Mouse (Mus musculus) E14TG2a.4 (cell line): ENCODE measurements at regions not wholly inside any gene's neighbourhood (a gene's known extent, or its start where the extent isn't known, plus 50 kb on each side); places are given as distances from the start of the nearest gene placed in this dataset.
A peak's percentile ranks its signal among the peaks of the same experiment; 100 is the strongest.
"Not testable (repeated sequence)": the region's sequence is repeated elsewhere in the genome, so short reads cannot be mapped to it uniquely, and the experiment has no call there.

ENCODE experiments used
- H3K27me3 ChIP-seq: 2 replicates; pipeline ENCODE4 v1.6.1; 2014; ENCODE audit warnings: low read length, control low read depth; ENCODE audit not compliant: insufficient read depth
- H3K36me3 ChIP-seq: 2 replicates; pipeline ENCODE4 v1.6.1; 2014; ENCODE audit warnings: low read length, control low read depth; ENCODE audit not compliant: insufficient read depth
- H3K4me1 ChIP-seq: replicated peaks from 2 replicates; pipeline ENCODE4 v1.6.1; 2014; ENCODE audit warnings: low read depth, low read length, control low read depth
- H3K4me3 ChIP-seq: replicated peaks from 2 replicates; pipeline ENCODE4 v1.5.1; 2014; ENCODE audit warnings: mild to moderate bottlenecking, low read length
- H3K9me3 ChIP-seq: 2 replicates; pipeline ENCODE4 v1.6.1; 2014; ENCODE audit warnings: low read length, control low read depth
- CTCF ChIP-seq: conservative IDR thresholded peaks from 2 replicates; pipeline ENCODE4 v1.5.1; 2014; ENCODE audit warnings: low read length
- NANOG ChIP-seq: IDR thresholded peaks from 2 replicates; pipeline ENCODE4 v1.6.1; 2014; ENCODE audit warnings: borderline replicate concordance, low read length, mixed read lengths
- POU5F1 ChIP-seq: IDR thresholded peaks from 2 replicates; pipeline ENCODE4 v1.6.1; 2014; ENCODE audit warnings: low read length, borderline replicate concordance

DNA sequence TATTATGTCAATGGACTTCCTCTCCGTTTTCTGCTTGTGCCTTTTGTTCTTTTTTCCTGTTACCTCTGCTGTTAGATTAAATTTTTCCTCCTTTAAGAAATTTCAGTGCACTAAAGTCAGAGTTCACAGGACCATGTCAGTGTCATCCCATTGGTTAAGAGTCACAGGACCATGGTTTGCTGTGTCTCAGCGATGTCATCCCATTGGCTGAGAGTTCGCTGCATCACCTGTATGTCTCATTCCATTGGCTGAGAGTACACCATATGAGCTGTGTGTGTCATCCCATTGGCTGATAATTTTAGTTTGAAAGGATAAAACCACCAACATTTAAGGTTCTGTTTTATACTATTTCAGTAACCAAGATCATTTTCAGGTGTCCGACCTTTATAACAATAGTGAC lies 50.7 kb upstream of the Jade1 start:
- no peak for TF ChIP-seq CTCF
- TF ChIP-seq NANOG = no peak
- no peak for TF ChIP-seq POU5F1
- no peaks in the 10 kb centered on the region for H3K27me3 ChIP-seq
- H3K4me3 ChIP-seq = no peak overlapping the region
- H3K36me3 ChIP-seq = peaks cover 62% of the 10 kb centered on the region
- H3K9me3 ChIP-seq = no peaks in the 10 kb centered on the region
- H3K4me1 ChIP-seq = peaks cover 15% of the 10 kb centered on the region

DNA sequence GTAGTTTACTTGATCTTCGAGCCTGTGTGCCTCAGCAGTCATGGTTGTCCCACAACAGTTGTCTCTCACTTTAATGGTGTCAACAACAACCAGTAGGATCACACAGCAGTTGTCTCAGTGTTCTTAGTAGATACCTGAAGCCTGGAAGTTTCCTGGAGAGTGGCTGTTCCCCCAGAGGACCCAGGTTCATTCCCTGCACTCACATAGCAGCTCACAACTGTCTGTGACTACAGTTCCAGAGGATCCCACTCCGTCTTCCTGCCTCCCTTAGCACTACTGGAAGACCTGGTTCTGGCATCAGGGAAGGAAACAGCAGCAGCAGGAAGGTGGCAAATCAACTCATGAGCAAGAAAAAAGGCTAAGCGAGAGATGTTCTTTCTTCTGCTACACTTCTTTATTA lies 53.4 kb upstream of the Jade1 start:
- no peaks in the 10 kb centered on the region for H3K9me3 ChIP-seq
- TF ChIP-seq CTCF = no peak
- no peak for TF ChIP-seq POU5F1
- TF ChIP-seq NANOG = no peak
- H3K4me1 ChIP-seq = peaks cover 36% of the 10 kb centered on the region
- H3K4me3 ChIP-seq = no peak overlapping the region
- no peaks in the 10 kb centered on the region for H3K27me3 ChIP-seq
- peaks cover 45% of the 10 kb centered on the region for H3K36me3 ChIP-seq

DNA sequence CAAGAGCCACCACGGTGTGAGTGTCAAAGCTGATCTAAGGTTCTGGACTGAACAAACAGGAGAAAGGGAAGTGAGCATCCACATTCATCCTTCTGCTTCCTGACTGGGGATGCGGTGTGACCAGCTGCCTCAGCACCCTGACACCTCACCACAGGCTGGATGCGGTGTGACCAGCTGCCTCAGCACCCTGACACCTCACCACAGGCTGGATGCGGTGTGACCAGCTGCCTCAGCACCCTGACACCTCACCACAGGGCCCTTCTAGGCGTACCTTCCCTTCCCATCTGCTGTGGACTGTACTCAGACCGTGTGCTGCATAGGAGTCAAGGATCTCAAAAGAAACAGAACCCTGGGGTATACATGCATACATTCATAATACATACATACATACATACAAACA lies 53.9 kb upstream of the Jade1 start:
- not testable (repeated sequence) for H3K4me3 ChIP-seq, H3K9me3 ChIP-seq, H3K27me3 ChIP-seq
- peaks cover 39% of the 10 kb centered on the region for H3K4me1 ChIP-seq
- peaks cover 39% of the 10 kb centered on the region for H3K36me3 ChIP-seq

DNA sequence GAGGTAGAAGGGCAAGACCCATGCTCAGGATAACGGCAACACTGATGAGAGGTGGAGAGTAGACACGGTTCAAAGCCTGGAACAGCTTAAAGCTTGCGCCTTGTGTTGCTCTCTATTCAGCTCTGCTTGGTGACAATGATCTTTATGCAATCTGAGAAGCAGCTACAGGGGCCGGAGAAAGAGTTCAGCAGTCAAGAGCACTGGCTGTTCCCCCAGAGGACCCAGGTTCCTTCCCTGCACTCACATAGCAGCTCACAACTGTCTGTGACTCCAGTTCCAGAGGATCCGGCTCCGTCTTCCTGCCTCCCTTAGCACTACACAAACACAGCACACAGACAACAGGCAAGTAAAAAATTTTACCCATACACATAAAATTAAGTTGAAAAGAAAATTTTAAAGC lies 54.4 kb upstream of the Jade1 start:
- Histone ChIP-seq H3K27me3 (no peaks in the 10 kb centered on the region), H3K4me3 (no peak overlapping the region)
- no peak for TF ChIP-seq CTCF
- no peak for TF ChIP-seq NANOG
- TF ChIP-seq POU5F1 = no peak

DNA sequence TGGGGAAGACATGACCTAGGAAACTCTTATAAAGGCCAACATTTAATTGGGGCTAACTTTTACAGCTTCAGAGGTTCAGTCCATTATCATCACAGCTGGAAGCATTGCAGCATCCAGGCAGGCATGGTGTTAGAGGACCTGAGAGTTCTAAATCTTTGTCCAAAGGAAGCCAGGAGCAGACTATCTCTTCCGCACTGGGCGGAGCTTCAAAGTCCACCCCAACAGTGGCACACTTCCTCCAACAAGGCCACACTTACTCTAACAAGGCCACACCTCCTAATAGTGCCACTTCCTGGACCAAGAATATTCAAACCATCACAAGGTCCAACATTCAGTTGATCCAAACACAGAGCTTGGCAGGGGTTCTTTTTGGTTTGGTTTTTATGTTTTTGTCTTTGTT lies 55.9 kb upstream of the Jade1 start:
- TF ChIP-seq POU5F1 = no peak
- no peak for TF ChIP-seq NANOG
- TF ChIP-seq CTCF = no peak
- Histone ChIP-seq H3K4me1 (peaks cover 56% of the 10 kb centered on the region), H3K9me3 (no peaks in the 10 kb centered on the region), H3K36me3 (peaks cover 20% of the 10 kb centered on the region), H3K27me3 (no peaks in the 10 kb centered on the region), H3K4me3 (no peak overlapping the region)

More for the DNA sequence above, 54.4 kb upstream of the Jade1 start:
- Histone ChIP-seq H3K4me1 (peaks cover 43% of the 10 kb centered on the region), H3K36me3 (peaks cover 34% of the 10 kb centered on the region), H3K9me3 (no peaks in the 10 kb centered on the region)

DNA sequence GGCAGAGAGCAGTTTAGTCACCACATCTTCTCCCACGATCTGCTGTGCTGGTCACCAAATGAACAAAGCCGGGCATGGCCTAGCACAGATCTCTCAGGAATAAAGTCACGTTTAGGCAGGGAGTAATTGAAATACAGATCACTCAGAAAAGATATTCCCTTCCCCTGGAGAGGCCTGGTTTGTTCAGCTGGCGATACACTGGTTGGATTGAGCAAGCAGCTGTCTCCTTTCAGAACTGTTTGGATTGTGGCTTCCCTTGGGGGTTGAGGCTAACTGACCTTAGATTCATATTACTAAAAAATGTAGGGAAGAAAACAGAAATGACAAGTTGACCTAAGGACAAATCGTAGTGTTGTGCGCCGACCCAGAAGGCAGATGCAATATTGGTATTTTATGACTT lies 56.7 kb upstream of the Jade1 start:
- no peaks in the 10 kb centered on the region for H3K9me3 ChIP-seq
- TF ChIP-seq CTCF = no peak
- no peak for TF ChIP-seq NANOG
- TF ChIP-seq POU5F1 = no peak

DNA sequence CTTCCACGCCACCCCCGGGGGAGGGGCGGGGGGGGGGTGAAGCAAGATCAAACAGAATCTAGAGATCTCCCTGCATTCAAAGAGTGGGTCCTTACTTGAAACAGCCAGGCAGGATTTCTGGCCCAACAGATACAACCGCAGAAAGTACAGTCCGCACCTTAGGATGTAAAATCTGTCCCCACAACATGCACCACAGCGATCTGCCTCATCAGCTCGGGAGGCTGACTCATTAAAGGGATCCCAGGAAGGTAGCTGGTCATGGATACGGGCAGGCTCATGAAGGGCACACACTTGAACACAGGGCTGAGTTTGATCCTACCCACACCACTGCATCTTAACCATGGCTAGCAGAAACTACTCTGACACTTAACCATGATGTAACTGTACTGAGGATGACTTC lies 57.8 kb upstream of the Jade1 start:
- H3K27me3 ChIP-seq = no peaks in the 10 kb centered on the region
- TF ChIP-seq NANOG (no peak), POU5F1 (no peak)
- no peaks in the 10 kb centered on the region for H3K9me3 ChIP-seq
- H3K4me3 ChIP-seq = peak overlapping the region; percentile 74
- H3K36me3 ChIP-seq = peaks cover 20% of the 10 kb centered on the region
- H3K4me1 ChIP-seq = peaks cover 68% of the 10 kb centered on the region

More for the DNA sequence above, 56.7 kb upstream of the Jade1 start:
- H3K36me3 ChIP-seq = peaks cover 20% of the 10 kb centered on the region
- no peak overlapping the region for H3K4me3 ChIP-seq
- no peaks in the 10 kb centered on the region for H3K27me3 ChIP-seq
- peaks cover 63% of the 10 kb centered on the region for H3K4me1 ChIP-seq

DNA sequence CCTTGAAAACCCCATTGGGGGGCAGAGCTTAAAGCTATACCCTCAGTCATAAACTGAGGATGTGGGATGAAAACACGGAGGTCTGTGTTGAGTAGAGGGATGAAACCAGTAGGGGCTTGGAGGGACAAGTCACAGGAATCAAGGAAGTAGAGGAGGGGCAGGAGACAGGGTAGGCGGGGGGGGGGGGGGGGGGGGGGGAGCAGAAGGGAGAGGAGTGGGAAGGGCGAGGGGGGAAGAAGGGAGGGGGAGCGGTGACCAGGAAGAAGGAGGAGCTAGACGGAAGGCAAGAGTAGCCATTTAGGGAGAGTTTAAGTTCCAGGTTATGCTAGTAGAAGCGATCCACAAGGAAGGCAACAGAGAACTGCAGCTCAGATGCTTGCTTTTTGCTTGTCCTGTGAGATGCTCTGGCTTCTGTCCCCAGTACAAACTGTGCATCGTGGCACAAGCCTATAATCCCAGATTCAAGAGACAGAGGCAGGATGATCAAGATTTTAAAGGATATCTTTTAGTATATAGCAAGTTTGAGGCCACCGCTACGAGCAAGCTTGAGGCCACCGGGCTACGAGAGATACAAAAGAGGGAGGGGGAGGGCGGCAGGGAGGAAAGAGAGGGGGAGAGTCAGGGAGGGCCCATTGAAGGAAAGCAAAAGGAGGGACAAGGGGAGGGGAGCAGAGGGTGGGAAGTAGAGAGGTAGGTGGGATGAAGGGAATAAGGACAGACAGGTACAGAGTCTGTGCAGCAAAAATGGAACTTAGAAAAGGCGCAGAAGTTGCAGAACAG lies 58.4 kb upstream of the Jade1 start:
- Histone ChIP-seq H3K36me3 (peaks cover 20% of the 10 kb centered on the region), H3K27me3 (no peaks in the 10 kb centered on the region), H3K4me1 (peaks cover 68% of the 10 kb centered on the region), H3K9me3 (no peaks in the 10 kb centered on the region), H3K4me3 (peak overlapping the region; percentile 74)
- no peak for TF ChIP-seq NANOG
- TF ChIP-seq POU5F1 = no peak
- TF ChIP-seq CTCF = no peak

DNA sequence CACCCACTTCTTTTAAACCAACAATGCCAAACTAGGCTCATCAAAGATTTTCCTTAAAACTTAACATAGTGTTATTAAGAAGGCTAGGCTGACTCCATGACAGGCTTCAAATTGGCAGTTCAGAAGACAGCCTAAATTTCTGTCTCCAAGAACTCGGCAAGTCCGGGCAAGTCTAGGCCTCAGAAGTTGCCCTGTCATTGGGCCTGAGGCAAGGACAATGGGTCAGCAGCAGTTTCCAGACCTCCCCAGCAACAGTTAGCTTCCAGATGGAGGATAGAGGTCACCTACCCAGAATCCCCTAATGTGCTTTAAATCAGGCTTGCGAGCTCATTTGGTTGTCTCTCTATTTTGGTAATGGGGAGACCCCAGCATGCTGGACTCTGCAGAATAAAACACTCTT lies 59.6 kb upstream of the Jade1 start:
- H3K36me3 ChIP-seq = peaks cover 26% of the 10 kb centered on the region

DNA sequence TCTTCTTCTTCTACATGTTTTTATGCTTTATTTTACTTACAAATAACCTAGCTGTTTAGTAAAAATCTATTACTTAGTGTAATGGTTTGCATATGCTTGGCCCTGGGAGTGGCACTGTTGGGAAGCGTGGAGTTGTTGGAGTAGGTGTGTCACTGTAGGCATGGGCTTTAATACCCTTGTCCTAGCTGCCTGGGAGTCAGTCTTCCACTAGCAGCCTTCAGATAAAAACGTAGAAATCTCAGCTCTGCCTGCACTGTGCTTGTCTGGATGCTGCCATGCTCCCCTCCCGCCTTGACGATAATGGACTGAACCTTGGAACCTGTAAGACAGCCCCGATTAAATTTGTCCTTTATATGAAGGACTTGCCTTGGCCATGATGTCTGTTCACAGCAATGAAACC lies 60.4 kb upstream of the Jade1 start:
- H3K27me3 ChIP-seq = no peaks in the 10 kb centered on the region

More for the DNA sequence above, 59.6 kb upstream of the Jade1 start:
- H3K27me3 ChIP-seq = no peaks in the 10 kb centered on the region
- peak overlapping the region; percentile 49 for H3K4me3 ChIP-seq
- peaks cover 78% of the 10 kb centered on the region for H3K4me1 ChIP-seq
- TF ChIP-seq NANOG (no peak), POU5F1 (no peak), CTCF (no peak)
- H3K9me3 ChIP-seq = no peaks in the 10 kb centered on the region

More for the DNA sequence above, 60.4 kb upstream of the Jade1 start:
- peaks cover 82% of the 10 kb centered on the region for H3K4me1 ChIP-seq
- TF ChIP-seq POU5F1 (no peak), NANOG (no peak), CTCF (no peak)
- H3K36me3 ChIP-seq = peaks cover 28% of the 10 kb centered on the region
- H3K4me3 ChIP-seq = peak overlapping the region; percentile 49
- no peaks in the 10 kb centered on the region for H3K9me3 ChIP-seq
